Mouse (Mus musculus): ENCODE data around the gene 4930447C04Rik.
A peak's percentile ranks its signal among the peaks of the same experiment; 100 is the strongest.

DNA sequence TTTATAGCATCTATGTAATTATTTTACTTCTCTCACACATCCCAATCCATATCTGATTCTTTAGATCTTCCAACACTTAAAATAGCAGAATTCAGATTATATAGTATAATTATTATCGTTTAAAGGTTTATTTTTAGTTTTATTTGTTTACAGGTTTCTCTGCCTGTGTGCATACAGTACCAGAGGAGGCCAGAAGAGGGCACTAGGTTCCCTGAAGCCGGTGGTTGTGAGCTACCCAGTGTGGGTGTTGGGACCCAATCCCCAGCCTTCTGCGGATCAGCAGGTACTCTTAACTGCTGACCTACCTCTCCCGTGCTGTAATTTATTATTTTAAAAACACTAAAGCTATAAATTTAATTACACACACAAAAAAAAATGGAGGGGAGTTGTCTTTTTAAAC, 97.4 kb downstream of the 4930447C04Rik start:
- no peak for TF ChIP-seq POLR2A (IDR thresholded peaks at IDR 0.05; ENCODE audit: low read depth, low read length)
- TF ChIP-seq CTCF (IDR thresholded peaks at IDR 0.05; ENCODE audit: extremely low read depth, insufficient read length, insufficient replicate concordance, low read depth, low read length), result peak; percentile 44; the same call in 1 of the 2 replicates
